Mouse (Mus musculus): ENCODE data around the gene Mdm1. TPM values are rescaled to one million over a fixed set of nuclear protein-coding genes. Genes with fewer than 3 reads are reported as not detected.
A peak's percentile ranks its signal among the peaks of the same experiment; 100 is the strongest.

The Mdm1 gene
- polyA plus RNA-seq, 1 experiment, result not detected

- no peak overlapping the region for H3K27ac ChIP-seq (ENCODE audit: insufficient read depth, low read depth, low read length)
- 94% methylated on average over 11 of the region's 11 CpGs for WGBS
- H3K4me1 ChIP-seq (ENCODE audit: control insufficient read depth, insufficient read depth, low read length), result no peaks in the 10 kb centered on the region
- H3K4me3 ChIP-seq (ENCODE audit: insufficient read depth, low read depth, low read length), result no peak overlapping the region
- no peak for TF ChIP-seq CTCF (IDR thresholded peaks at IDR 0.05; ENCODE audit: insufficient read depth, low read depth, low read length)
- no peak for TF ChIP-seq POLR2A (IDR thresholded peaks at IDR 0.05; ENCODE audit: insufficient read depth, low read depth, low read length)
Observed at GRCm38 (mm10) chr10:118138508-118138907, 3.1 kb upstream of the Mdm1 start.

GRCm38 (mm10) chr10:118139837-118140570, 1.6 kb upstream of the Mdm1 start:
- H3K27ac ChIP-seq (ENCODE audit: insufficient read depth, low read depth, low read length), result no peak overlapping the region
- no peaks in the 10 kb centered on the region for H3K4me1 ChIP-seq (ENCODE audit: control insufficient read depth, insufficient read depth, low read length)
- no peak overlapping the region for H3K4me3 ChIP-seq (ENCODE audit: insufficient read depth, low read depth, low read length)
- WGBS, result 76% methylated on average over 8 of the region's 8 CpGs
- TF ChIP-seq CTCF (IDR thresholded peaks at IDR 0.05; ENCODE audit: insufficient read depth, low read depth, low read length) (no peak), POLR2A (IDR thresholded peaks at IDR 0.05; ENCODE audit: insufficient read depth, low read depth, low read length) (no peak)

- Histone ChIP-seq H3K27ac (ENCODE audit: insufficient read depth, low read depth, low read length) (no peak overlapping the region), H3K4me1 (ENCODE audit: control insufficient read depth, insufficient read depth, low read length) (no peaks in the 10 kb centered on the region), H3K4me3 (ENCODE audit: insufficient read depth, low read depth, low read length) (peak overlapping the region; percentile 68)
- 2% methylated on average over 53 of the region's 53 CpGs for WGBS
- no peak for TF ChIP-seq CTCF (IDR thresholded peaks at IDR 0.05; ENCODE audit: insufficient read depth, low read depth, low read length)
- TF ChIP-seq POLR2A (IDR thresholded peaks at IDR 0.05; ENCODE audit: insufficient read depth, low read depth, low read length), result no peak
Observed at GRCm38 (mm10) chr10:118141884-118142801, 532 bp downstream of the Mdm1 start.

- no peak for TF ChIP-seq CTCF (IDR thresholded peaks at IDR 0.05; ENCODE audit: insufficient read depth, low read depth, low read length)
- no peak for TF ChIP-seq POLR2A (IDR thresholded peaks at IDR 0.05; ENCODE audit: insufficient read depth, low read depth, low read length)
- H3K4me3 ChIP-seq (ENCODE audit: insufficient read depth, low read depth, low read length), result no peak overlapping the region
- H3K4me1 ChIP-seq (ENCODE audit: control insufficient read depth, insufficient read depth, low read length), result no peaks in the 10 kb centered on the region
- H3K27ac ChIP-seq (ENCODE audit: insufficient read depth, low read depth, low read length), result no peak overlapping the region
- 82% methylated on average over 5 of the region's 5 CpGs for WGBS
Observed at GRCm38 (mm10) chr10:118149381-118149780, 7.8 kb downstream of the Mdm1 start.

- no peak overlapping the region for H3K27ac ChIP-seq (ENCODE audit: insufficient read depth, low read depth, low read length)
- TF ChIP-seq POLR2A (IDR thresholded peaks at IDR 0.05; ENCODE audit: insufficient read depth, low read depth, low read length) (no peak), CTCF (IDR thresholded peaks at IDR 0.05; ENCODE audit: insufficient read depth, low read depth, low read length) (no peak)
- H3K4me1 ChIP-seq (ENCODE audit: control insufficient read depth, insufficient read depth, low read length), result no peaks in the 10 kb centered on the region
- no peak overlapping the region for H3K4me3 ChIP-seq (ENCODE audit: insufficient read depth, low read depth, low read length)
- 90% methylated on average over 9 of the region's 9 CpGs for WGBS
Observed at GRCm38 (mm10) chr10:118150866-118151265, 9.3 kb downstream of the Mdm1 start.

DNA sequence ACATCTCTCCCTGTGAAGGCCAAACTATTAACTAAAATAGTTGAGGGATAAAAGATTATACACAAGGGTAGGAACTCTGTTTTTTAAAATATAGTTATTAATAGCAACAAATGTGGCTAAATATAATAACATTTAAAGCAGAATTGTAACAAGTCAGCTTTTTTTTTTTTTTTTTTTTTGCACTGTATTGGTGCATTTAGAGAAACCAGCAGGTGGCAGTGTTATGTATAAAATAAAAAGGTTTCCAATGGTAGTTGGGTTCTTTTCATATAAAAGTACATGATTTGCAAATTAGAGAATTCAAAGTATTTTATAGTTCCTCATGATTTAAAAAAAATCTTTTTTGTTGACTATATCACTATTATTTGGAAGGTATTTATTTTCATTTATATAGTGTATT, 14.3 kb downstream of the Mdm1 start:
- H3K4me3 ChIP-seq (ENCODE audit: insufficient read depth, low read depth, low read length), result no peak overlapping the region
- H3K27ac ChIP-seq (ENCODE audit: insufficient read depth, low read depth, low read length), result no peak overlapping the region
- H3K4me1 ChIP-seq (ENCODE audit: control insufficient read depth, insufficient read depth, low read length), result no peaks in the 10 kb centered on the region
- TF ChIP-seq POLR2A (IDR thresholded peaks at IDR 0.05; ENCODE audit: insufficient read depth, low read depth, low read length), result no peak
- TF ChIP-seq CTCF (IDR thresholded peaks at IDR 0.05; ENCODE audit: insufficient read depth, low read depth, low read length), result no peak

- no peak for TF ChIP-seq POLR2A (IDR thresholded peaks at IDR 0.05; ENCODE audit: insufficient read depth, low read depth, low read length)
- no peak for TF ChIP-seq CTCF (IDR thresholded peaks at IDR 0.05; ENCODE audit: insufficient read depth, low read depth, low read length)
Observed at GRCm38 (mm10) chr10:118161131-118161530, 19.5 kb downstream of the Mdm1 start.

GRCm38 (mm10) chr10:118169212-118169611, 27.6 kb downstream of the Mdm1 start:
- TF ChIP-seq CTCF (IDR thresholded peaks at IDR 0.05; ENCODE audit: insufficient read depth, low read depth, low read length), result no peak
- no peak for TF ChIP-seq POLR2A (IDR thresholded peaks at IDR 0.05; ENCODE audit: insufficient read depth, low read depth, low read length)
- no peaks in the 10 kb centered on the region for H3K4me1 ChIP-seq (ENCODE audit: control insufficient read depth, insufficient read depth, low read length)
- H3K4me3 ChIP-seq (ENCODE audit: insufficient read depth, low read depth, low read length), result no peak overlapping the region
- no peak overlapping the region for H3K27ac ChIP-seq (ENCODE audit: insufficient read depth, low read depth, low read length)
- whole genome bisulfite sequencing, result 79% methylated on average over 12 of the region's 12 CpGs

More at GRCm38 (mm10) chr10:118161131-118161530, 19.5 kb downstream of the Mdm1 start:
- Histone ChIP-seq H3K4me3 (ENCODE audit: insufficient read depth, low read depth, low read length) (no peak overlapping the region), H3K4me1 (ENCODE audit: control insufficient read depth, insufficient read depth, low read length) (no peaks in the 10 kb centered on the region), H3K27ac (ENCODE audit: insufficient read depth, low read depth, low read length) (no peak overlapping the region)
- 78% methylated on average over 2 of the region's 2 CpGs for WGBS

GRCm38 (mm10) chr10:118172416-118172815, 30.8 kb downstream of the Mdm1 start:
- H3K27ac ChIP-seq (ENCODE audit: insufficient read depth, low read depth, low read length), result no peak overlapping the region
- 73% methylated on average over 8 of the region's 8 CpGs for WGBS
- no peak overlapping the region for H3K4me3 ChIP-seq (ENCODE audit: insufficient read depth, low read depth, low read length)
- TF ChIP-seq POLR2A (IDR thresholded peaks at IDR 0.05; ENCODE audit: insufficient read depth, low read depth, low read length), result no peak
- no peak for TF ChIP-seq CTCF (IDR thresholded peaks at IDR 0.05; ENCODE audit: insufficient read depth, low read depth, low read length)
- H3K4me1 ChIP-seq (ENCODE audit: control insufficient read depth, insufficient read depth, low read length), result no peaks in the 10 kb centered on the region
